Mouse (Mus musculus): ENCODE measurements around the gene Cfb. TPM values are rescaled to one million over a fixed set of nuclear protein-coding genes. Genes with fewer than 3 reads are reported as not detected.

Gene Cfb
- polyA plus RNA-seq, 1 experiment from 2014 or later: 30.4 TPM

DNA sequence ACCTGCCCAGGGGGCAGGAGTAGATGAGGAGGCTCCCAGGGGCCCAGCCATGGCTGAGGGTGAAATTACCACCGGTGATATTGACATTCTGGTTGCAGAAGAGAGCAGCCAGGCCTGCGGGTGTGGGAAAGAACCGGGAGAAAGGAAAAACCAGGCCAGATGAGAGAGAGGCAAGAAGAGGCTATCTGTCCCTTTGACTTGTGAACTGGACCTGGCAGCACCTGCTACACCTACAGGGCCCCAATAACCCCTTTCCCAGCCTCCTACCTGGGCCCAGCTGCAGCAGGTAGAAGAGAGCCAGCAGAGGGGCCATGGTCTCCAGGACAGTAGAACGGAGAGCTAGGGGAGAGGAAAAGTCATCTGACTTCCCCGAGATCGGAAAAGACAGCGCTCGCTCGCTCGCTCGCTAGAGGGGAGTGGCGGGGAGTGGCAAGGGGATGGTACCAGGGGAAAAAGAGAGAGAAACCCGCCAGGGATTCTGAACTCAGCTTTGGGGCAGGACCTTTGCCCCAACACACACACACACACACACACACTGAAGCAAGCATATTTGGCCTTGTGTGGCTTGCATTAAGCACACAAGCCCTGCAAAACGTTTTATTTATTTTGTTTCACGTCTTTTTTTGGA lies 19.5 kb upstream of the Cfb start, which contains the start of gene Gm20547:
Gene Gm20547, minus strand, starts transcription at position 360 of the 628 bp plus-strand sequence.
- ATAC-seq (ENCODE audit: insufficient read depth, low FRiP score, low read depth): no peak
- peak within 1 kb of the TSS; percentile 33; the same call in 1 of the 2 replicates for H3K4me2 ChIP-seq
- no peak within 1 kb of the TSS for H3K27ac ChIP-seq
- H3K27me3 ChIP-seq (replicated peaks): no peaks in the 10 kb centered on the region
- no peaks in the 10 kb centered on the region for H3K9me3 ChIP-seq
- H3K36me3 ChIP-seq: no peaks in the 10 kb centered on the region
- 13% methylated on average over 15 of the region's 15 CpGs for whole genome bisulfite sequencing
- H3K4me3 ChIP-seq (replicated peaks): no peak within 1 kb of the TSS
- no peak within 1 kb of the TSS; the same call in 1 of the 2 replicates for H3K9ac ChIP-seq
- 0 out of 2 replicates have a peak, but pooled peaks cover 6% of the 10 kb centered on the region for H3K4me1 ChIP-seq

- no peaks in the 10 kb centered on the region for H3K36me3 ChIP-seq
- no peaks in the 10 kb centered on the region for H3K9me3 ChIP-seq
- H3K4me1 ChIP-seq: 0 out of 2 replicates have a peak, but pooled peaks cover 6% of the 10 kb centered on the region
- no peaks in the 10 kb centered on the region for H3K27me3 ChIP-seq (replicated peaks)
- no peak for ATAC-seq (ENCODE audit: insufficient read depth, low FRiP score, low read depth)
- no peak overlapping the region for H3K4me3 ChIP-seq (replicated peaks)
- no peak overlapping the region for H3K4me2 ChIP-seq
- no peak overlapping the region for H3K27ac ChIP-seq
- H3K9ac ChIP-seq: no peak overlapping the region
Observed at GRCm38 (mm10) chr17:34881166-34881565, 18.8 kb upstream of the Cfb start.

GRCm38 (mm10) chr17:34879336-34879879 lies 17.1 kb upstream of the Cfb start, which contains the start of gene Zbtb12:
TSS of gene Zbtb12 (plus strand) at chr17:34879483.
- 56% methylated on average over 11 of the region's 11 CpGs for WGBS
- H3K27ac ChIP-seq: no peak within 1 kb of the TSS
- H3K27me3 ChIP-seq (replicated peaks): no peaks in the 10 kb centered on the region

GRCm38 (mm10) chr17:34874321-34874720 lies 12.0 kb upstream of the Cfb start:
- Histone ChIP-seq H3K36me3 (no peaks in the 10 kb centered on the region), H3K27ac (no peak overlapping the region), H3K9me3 (no peaks in the 10 kb centered on the region), H3K9ac (no peak overlapping the region), H3K4me2 (no peak overlapping the region), H3K4me3 (replicated peaks) (no peak overlapping the region), H3K27me3 (replicated peaks) (no peaks in the 10 kb centered on the region), H3K4me1 (no peaks in the 10 kb centered on the region)
- no peak for ATAC-seq (ENCODE audit: insufficient read depth, low FRiP score, low read depth)
- WGBS: 85% methylated on average over 6 of the region's 6 CpGs

More at GRCm38 (mm10) chr17:34879336-34879879, 17.1 kb upstream of the Cfb start, which contains the start of gene Zbtb12:
- ATAC-seq (ENCODE audit: insufficient read depth, low FRiP score, low read depth): no peak
- Histone ChIP-seq H3K9me3 (no peaks in the 10 kb centered on the region), H3K9ac (no peak within 1 kb of the TSS), H3K4me1 (0 out of 2 replicates have a peak, but pooled peaks cover 6% of the 10 kb centered on the region), H3K36me3 (no peaks in the 10 kb centered on the region), H3K4me3 (replicated peaks) (no peak within 1 kb of the TSS), H3K4me2 (no peak within 1 kb of the TSS)

DNA sequence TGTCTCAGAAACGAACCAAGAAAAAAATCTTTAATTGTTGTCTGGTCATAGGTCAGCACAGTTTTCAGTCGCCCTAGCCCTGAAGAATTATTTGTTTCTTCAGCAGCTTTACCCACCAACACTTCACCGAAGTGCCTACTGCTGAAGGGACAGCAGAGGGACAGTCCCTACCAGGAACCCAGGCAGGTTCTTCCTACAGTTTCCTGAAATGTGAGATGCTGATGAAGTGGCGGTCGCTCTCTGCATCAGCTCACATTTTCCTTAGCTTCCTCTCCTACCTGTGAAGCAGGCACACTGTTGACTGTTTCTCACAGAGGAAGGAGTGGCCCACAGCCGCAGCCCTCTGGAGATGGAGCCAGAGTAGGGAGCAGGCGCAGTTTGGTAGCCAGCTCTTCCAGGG lies 3.7 kb upstream of the Cfb start:
- H3K9me3 ChIP-seq: no peaks in the 10 kb centered on the region
- no peaks in the 10 kb centered on the region for H3K4me1 ChIP-seq
- no peak overlapping the region for H3K4me3 ChIP-seq (replicated peaks)
- WGBS: 54% methylated on average over 7 of the region's 7 CpGs
- H3K27me3 ChIP-seq (replicated peaks): no peaks in the 10 kb centered on the region
- H3K4me2 ChIP-seq: no peak overlapping the region
- no peaks in the 10 kb centered on the region for H3K36me3 ChIP-seq
- no peak for ATAC-seq (ENCODE audit: insufficient read depth, low FRiP score, low read depth)
- H3K27ac ChIP-seq: no peak overlapping the region
- no peak overlapping the region for H3K9ac ChIP-seq

DNA sequence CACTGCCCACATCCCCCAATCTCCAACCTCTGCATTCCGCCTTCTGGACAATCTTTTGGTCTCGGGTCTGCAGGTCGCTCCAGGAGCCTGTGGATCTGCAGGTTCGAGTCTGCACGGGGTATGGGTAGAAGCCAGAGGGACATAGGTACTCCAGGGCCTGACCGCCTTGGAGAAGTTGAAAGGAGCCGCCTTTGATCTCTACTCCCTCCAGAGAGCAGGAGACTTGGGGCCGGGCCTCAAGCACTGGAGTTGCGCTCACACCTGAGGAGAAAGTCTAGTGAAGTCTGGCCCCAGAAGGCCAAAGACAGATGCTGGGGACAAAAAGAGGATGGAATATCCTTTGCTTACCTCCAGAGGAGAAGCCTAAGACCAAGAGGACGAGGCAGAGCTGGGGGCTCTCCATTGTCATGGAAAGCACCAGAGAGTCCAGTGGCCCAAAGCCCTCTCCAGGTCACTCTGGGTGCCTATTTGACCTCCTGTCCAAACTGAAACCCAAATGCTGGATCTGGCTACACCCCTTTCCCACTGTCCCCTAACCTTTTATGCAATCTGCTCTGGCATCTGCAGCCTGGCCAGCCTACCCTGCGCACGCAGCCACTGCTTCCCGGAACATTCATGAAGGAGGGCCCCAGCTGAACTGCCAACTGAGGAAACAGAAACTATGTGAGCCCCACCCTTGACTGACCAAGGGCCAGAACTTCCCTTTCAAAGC lies 458 bp downstream of the Cfb start:
- peak; percentile 52 for ATAC-seq (ENCODE audit: insufficient read depth, low FRiP score, low read depth)
- Histone ChIP-seq H3K4me3 (replicated peaks) (no peak overlapping the region), H3K27ac (no peak overlapping the region), H3K9ac (no peak overlapping the region), H3K9me3 (no peaks in the 10 kb centered on the region), H3K4me1 (no peaks in the 10 kb centered on the region), H3K4me2 (no peak overlapping the region), H3K27me3 (replicated peaks) (no peaks in the 10 kb centered on the region), H3K36me3 (peaks cover 6% of the 10 kb centered on the region)
- 59% methylated on average over 13 of the region's 13 CpGs for WGBS

DNA sequence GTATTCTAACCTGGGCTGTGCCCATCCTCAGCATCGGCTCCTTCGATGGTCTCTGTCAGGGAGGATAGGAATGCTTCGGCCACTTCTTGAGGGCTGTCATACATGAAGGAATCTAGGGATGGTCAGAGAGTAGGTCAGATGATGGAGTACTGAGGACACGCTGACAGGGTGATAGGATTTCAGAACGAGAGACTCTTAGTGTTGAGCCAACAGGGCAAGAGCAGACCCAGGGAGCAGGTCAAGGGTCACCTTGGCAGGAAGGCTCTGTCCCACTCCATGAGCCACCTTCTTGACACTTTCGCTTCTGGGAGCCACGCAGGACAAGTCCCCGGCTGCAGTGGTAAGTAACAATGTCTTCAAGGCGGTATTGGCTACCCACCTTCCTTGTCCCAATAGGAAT lies 1.8 kb downstream of the Cfb start:
- Histone ChIP-seq H3K36me3 (peaks cover 13% of the 10 kb centered on the region), H3K27ac (no peak overlapping the region), H3K4me2 (no peak overlapping the region), H3K4me3 (replicated peaks) (no peak overlapping the region), H3K9me3 (no peaks in the 10 kb centered on the region), H3K9ac (no peak overlapping the region), H3K27me3 (replicated peaks) (no peaks in the 10 kb centered on the region), H3K4me1 (no peaks in the 10 kb centered on the region)
- ATAC-seq (ENCODE audit: insufficient read depth, low FRiP score, low read depth): no peak
- WGBS: 78% methylated on average over 9 of the region's 9 CpGs

DNA sequence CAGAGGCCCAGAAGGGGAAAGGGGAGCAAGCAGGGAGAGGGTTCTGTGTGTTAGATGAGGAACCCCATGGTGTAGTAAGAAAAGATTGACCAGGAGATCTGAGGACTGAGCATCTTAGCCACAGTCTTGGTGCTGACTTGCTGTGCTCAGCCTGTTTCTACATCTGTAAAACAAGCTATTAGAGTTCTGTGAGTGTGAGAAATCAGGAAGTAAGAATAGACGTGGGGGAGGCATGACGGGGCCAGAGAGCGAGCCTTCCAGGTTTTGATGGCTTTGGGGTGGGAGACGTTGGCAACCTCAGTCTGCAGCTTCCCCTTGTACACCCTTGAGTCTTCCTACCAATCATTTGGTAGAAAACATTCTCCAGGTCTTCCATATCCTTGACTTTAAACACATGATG lies 3.6 kb downstream of the Cfb start:
- H3K27me3 ChIP-seq (replicated peaks): no peaks in the 10 kb centered on the region
- H3K4me1 ChIP-seq: no peaks in the 10 kb centered on the region
- H3K4me2 ChIP-seq: no peak overlapping the region
- H3K36me3 ChIP-seq: peaks cover 25% of the 10 kb centered on the region
- no peaks in the 10 kb centered on the region for H3K9me3 ChIP-seq
- ATAC-seq (ENCODE audit: insufficient read depth, low FRiP score, low read depth): no peak
- H3K4me3 ChIP-seq (replicated peaks): no peak overlapping the region
- H3K9ac ChIP-seq: no peak overlapping the region
- 87% methylated on average over 4 of the region's 4 CpGs for WGBS
- H3K27ac ChIP-seq: no peak overlapping the region

DNA sequence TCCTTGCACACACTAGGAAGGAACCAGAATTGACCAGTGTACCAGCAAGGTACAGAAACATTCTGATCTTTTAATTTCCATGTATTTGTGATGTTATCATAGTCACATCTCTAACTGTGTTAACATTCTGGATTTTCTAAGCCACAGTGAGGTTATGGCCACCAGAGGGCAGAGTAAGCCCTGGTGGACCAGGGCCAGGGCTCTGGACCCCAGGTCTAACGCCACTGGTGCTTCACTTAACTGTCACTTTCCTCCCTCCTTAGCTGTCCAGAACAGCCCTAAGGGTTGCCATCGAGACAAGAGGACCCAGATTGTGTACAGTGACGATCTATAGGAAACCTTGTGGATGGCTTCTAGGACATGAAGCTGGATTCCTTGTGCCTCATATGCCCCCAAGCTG lies 6.5 kb downstream of the Cfb start:
- Histone ChIP-seq H3K9me3 (no peaks in the 10 kb centered on the region), H3K4me3 (replicated peaks) (no peak overlapping the region), H3K27ac (no peak overlapping the region), H3K4me1 (peaks cover 14% of the 10 kb centered on the region), H3K36me3 (peaks cover 40% of the 10 kb centered on the region), H3K9ac (no peak overlapping the region), H3K27me3 (replicated peaks) (no peaks in the 10 kb centered on the region), H3K4me2 (no peak overlapping the region)
- WGBS: 37% methylated on average over 3 of the region's 3 CpGs
- ATAC-seq (ENCODE audit: insufficient read depth, low FRiP score, low read depth): no peak; the same call in 1 of the 2 replicates

DNA sequence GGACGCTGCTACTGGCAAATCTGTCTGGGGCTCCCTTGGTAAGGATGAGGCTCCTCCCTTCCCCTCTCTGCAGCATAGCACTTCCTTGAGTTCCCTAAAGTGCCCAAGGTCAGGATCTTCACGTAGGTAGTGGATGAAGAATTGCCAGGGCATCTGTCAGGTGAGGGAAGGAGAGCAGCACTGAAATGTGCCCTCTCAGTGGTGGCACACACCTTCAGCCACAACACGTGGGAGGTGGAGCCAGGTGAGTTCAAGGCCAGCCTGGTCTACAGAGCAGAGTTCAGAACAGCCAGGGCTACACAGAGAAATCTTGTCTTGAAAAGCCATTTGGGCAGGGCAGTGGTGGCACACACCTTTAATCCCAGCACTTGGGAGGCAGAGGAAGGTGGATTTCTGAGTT lies 7.6 kb downstream of the Cfb start:
- Histone ChIP-seq H3K4me3 (replicated peaks) (no peak overlapping the region), H3K4me1 (peaks cover 18% of the 10 kb centered on the region), H3K4me2 (no peak overlapping the region), H3K27ac (no peak overlapping the region), H3K9me3 (no peaks in the 10 kb centered on the region), H3K9ac (no peak overlapping the region), H3K36me3 (peaks cover 40% of the 10 kb centered on the region), H3K27me3 (replicated peaks) (no peaks in the 10 kb centered on the region)
- ATAC-seq (ENCODE audit: insufficient read depth, low FRiP score, low read depth): no peak
- 72% methylated on average over 3 of the region's 3 CpGs for WGBS

GRCm38 (mm10) chr17:34853511-34853910 lies 8.8 kb downstream of the Cfb start:
- Histone ChIP-seq H3K4me2 (no peak overlapping the region), H3K27ac (no peak overlapping the region), H3K9me3 (no peaks in the 10 kb centered on the region), H3K9ac (no peak overlapping the region), H3K36me3 (peaks cover 40% of the 10 kb centered on the region), H3K27me3 (replicated peaks) (no peaks in the 10 kb centered on the region), H3K4me1 (peaks cover 25% of the 10 kb centered on the region), H3K4me3 (replicated peaks) (no peak overlapping the region)
- 75% methylated on average over 8 of the region's 8 CpGs for WGBS
- ATAC-seq (ENCODE audit: insufficient read depth, low FRiP score, low read depth): no peak

DNA sequence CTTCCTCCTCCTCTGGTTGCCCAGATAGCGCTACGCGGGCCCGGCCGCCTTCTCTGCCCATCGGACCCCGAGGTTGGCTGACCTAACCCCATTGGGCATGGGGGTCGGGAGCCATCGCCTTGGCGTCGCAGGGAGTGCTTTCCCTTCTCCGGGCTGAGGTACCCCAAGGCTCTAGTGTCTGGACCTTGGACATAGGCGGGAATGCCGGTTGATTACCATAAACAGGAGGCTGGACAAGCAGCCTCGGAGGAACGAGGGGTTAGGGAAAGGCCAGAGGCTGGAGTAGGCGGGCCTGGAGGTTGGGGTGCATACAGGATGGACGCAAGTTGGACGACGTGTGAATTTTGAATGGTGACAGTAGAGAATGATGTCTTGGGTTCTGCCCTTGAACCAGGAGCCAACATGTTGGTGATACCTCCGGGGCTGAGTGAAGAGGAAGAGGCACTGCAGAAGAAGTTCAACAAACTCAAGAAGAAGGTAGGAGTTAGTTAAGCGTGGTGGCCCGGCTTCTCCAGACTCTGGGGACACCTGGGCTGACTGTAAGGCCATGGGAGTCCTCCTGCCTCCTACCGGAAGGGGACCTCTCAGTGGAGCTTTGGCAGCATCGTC lies 11.7 kb downstream of the Cfb start:
- H3K9me3 ChIP-seq: no peaks in the 10 kb centered on the region
- peaks cover 41% of the 10 kb centered on the region for H3K36me3 ChIP-seq
- peaks cover 25% of the 10 kb centered on the region for H3K4me1 ChIP-seq
- H3K4me2 ChIP-seq: peak overlapping the region; percentile 95
- peak overlapping the region; percentile 69 for H3K4me3 ChIP-seq (replicated peaks)
- H3K27ac ChIP-seq: peak overlapping the region; percentile 55
- ATAC-seq (ENCODE audit: insufficient read depth, low FRiP score, low read depth): peak; percentile 16
- no peaks in the 10 kb centered on the region for H3K27me3 ChIP-seq (replicated peaks)
- WGBS: 1% methylated on average over 25 of the region's 25 CpGs
- H3K9ac ChIP-seq: peak overlapping the region; percentile 93

All from stomach, embryonic 15.5 days (tissue).